12 mouse cellular contexts compared by ENCODE assay signal in genomic region chr11:106573476-106574240, GRCm38 (mm10). TPM values are rescaled to one million over a fixed set of nuclear protein-coding genes. Genes with fewer than 3 reads are reported as not detected.
DNase-seq lines count a peak whose midpoint lies in the region; ATAC-seq lines count a peak whose summit lies in the region.
"Had no signal": no experiment of that assay in that cellular context is flagged by ENCODE, and none has a peak within 500 bp of the region (broad histone marks: within the 10 kb centered on the region; RNA-seq: fewer than 3 reads in every experiment).

No protein-coding gene starts in this region.

- H3K27ac ChIP-seq in hindbrain, embryonic 10.5 days: peak overlapping the region; percentile 54
- no peak overlapping the region for H3K27ac ChIP-seq in hindbrain, embryonic 16.5 days (ENCODE audit: low read depth, low read length)
- peak overlapping the region; percentile 20; the same call in 1 of the 2 replicates for H3K27ac ChIP-seq in midbrain, embryonic 14.5 days (replicated peaks; ENCODE audit: low read depth, low read length)
- no peak overlapping the region for H3K27ac ChIP-seq in midbrain, embryonic 15.5 days
- H3K27ac ChIP-seq in embryonic facial prominence, embryonic 14.5 days (replicated peaks; ENCODE audit: low read depth, low read length): peak overlapping the region; percentile 46; the same call in 1 of the 2 replicates
- peak overlapping the region; percentile 1; the same call in 1 of the 2 replicates for H3K27ac ChIP-seq in stomach, embryonic 14.5 days (ENCODE audit: low read length)
- H3K27ac ChIP-seq in forebrain, embryonic 15.5 days (replicated peaks): no peak overlapping the region
- H3K27ac ChIP-seq: liver, embryonic 13.5 days had no signal

- no peak overlapping the region for H3K4me2 ChIP-seq in hindbrain, embryonic 16.5 days (ENCODE audit: low read length)
- H3K4me2 ChIP-seq in midbrain, embryonic 14.5 days (ENCODE audit: low read length): no peak overlapping the region
- H3K4me2 ChIP-seq in midbrain, embryonic 15.5 days: no peak overlapping the region
- no peak overlapping the region for H3K4me2 ChIP-seq in embryonic facial prominence, embryonic 14.5 days (ENCODE audit: low read depth, low read length)
- H3K4me2 ChIP-seq in stomach, embryonic 14.5 days (replicated peaks; ENCODE audit: low read depth, low read length): no peak overlapping the region
- no peak overlapping the region for H3K4me2 ChIP-seq in forebrain, embryonic 15.5 days (replicated peaks)
- H3K4me2 ChIP-seq: liver, embryonic 13.5 days had no signal

- H3K4me1 ChIP-seq in hindbrain, embryonic 10.5 days (replicated peaks): peaks cover 59% of the 10 kb centered on the region
- peaks cover 25% of the 10 kb centered on the region for H3K4me1 ChIP-seq in hindbrain, embryonic 16.5 days (ENCODE audit: control insufficient read depth, insufficient read depth, low read depth, low read length)
- 0 out of 2 replicates have a peak, but pooled peaks cover 16% of the 10 kb centered on the region for H3K4me1 ChIP-seq in midbrain, embryonic 14.5 days (ENCODE audit: control insufficient read depth, insufficient read depth, low read length)
- peaks cover 23% of the 10 kb centered on the region for H3K4me1 ChIP-seq in midbrain, embryonic 15.5 days
- H3K4me1 ChIP-seq in embryonic facial prominence, embryonic 14.5 days (ENCODE audit: control insufficient read depth, insufficient read depth, low read length): peaks cover 18% of the 10 kb centered on the region
- peaks cover 19% of the 10 kb centered on the region for H3K4me1 ChIP-seq in stomach, embryonic 14.5 days (ENCODE audit: control insufficient read depth, insufficient read depth, low read length)
- H3K4me1 ChIP-seq in forebrain, embryonic 15.5 days: peaks cover 9% of the 10 kb centered on the region; the same call in 1 of the 2 replicates

- H3K36me3 ChIP-seq in hindbrain, embryonic 10.5 days: no peaks in the 10 kb centered on the region
- H3K36me3 ChIP-seq in hindbrain, embryonic 16.5 days (ENCODE audit: control insufficient read depth, insufficient read depth, low read length): no peaks in the 10 kb centered on the region
- no peaks in the 10 kb centered on the region for H3K36me3 ChIP-seq in midbrain, embryonic 14.5 days (ENCODE audit: control insufficient read depth, insufficient read depth, low read length)
- no peaks in the 10 kb centered on the region for H3K36me3 ChIP-seq in midbrain, embryonic 15.5 days (replicated peaks)
- H3K36me3 ChIP-seq in embryonic facial prominence, embryonic 14.5 days (ENCODE audit: control insufficient read depth, insufficient read depth, low read length): no peaks in the 10 kb centered on the region
- no peaks in the 10 kb centered on the region for H3K36me3 ChIP-seq in stomach, embryonic 14.5 days (ENCODE audit: control insufficient read depth, insufficient read depth, low read length)
- H3K36me3 ChIP-seq in forebrain, embryonic 15.5 days: no peaks in the 10 kb centered on the region
- H3K36me3 ChIP-seq: liver, embryonic 13.5 days had no signal

- 71% methylated on average over 9 of the region's 9 CpGs for WGBS in hindbrain, embryonic 10.5 days
- 66% methylated on average over 9 of the region's 9 CpGs for WGBS in hindbrain, embryonic 16.5 days
- WGBS in midbrain, embryonic 14.5 days: 76% methylated on average over 9 of the region's 9 CpGs
- WGBS in midbrain, embryonic 15.5 days: 76% methylated on average over 9 of the region's 9 CpGs
- WGBS in embryonic facial prominence, embryonic 14.5 days: 52% methylated on average over 9 of the region's 9 CpGs
- 43% methylated on average over 9 of the region's 9 CpGs for WGBS in stomach, embryonic 14.5 days
- WGBS in forebrain, embryonic 15.5 days: 68% methylated on average over 9 of the region's 9 CpGs

- H3K9me3 ChIP-seq in hindbrain, embryonic 10.5 days: no peaks in the 10 kb centered on the region
- H3K9me3 ChIP-seq in hindbrain, embryonic 16.5 days (ENCODE audit: control insufficient read depth, low read length): no peaks in the 10 kb centered on the region
- no peaks in the 10 kb centered on the region for H3K9me3 ChIP-seq in midbrain, embryonic 14.5 days (ENCODE audit: control insufficient read depth, low read length)
- no peaks in the 10 kb centered on the region for H3K9me3 ChIP-seq in midbrain, embryonic 15.5 days
- H3K9me3 ChIP-seq in embryonic facial prominence, embryonic 14.5 days (ENCODE audit: control insufficient read depth, low read length): no peaks in the 10 kb centered on the region
- H3K9me3 ChIP-seq in stomach, embryonic 14.5 days (ENCODE audit: control insufficient read depth, low read depth, low read length): no peaks in the 10 kb centered on the region
- H3K9me3 ChIP-seq in forebrain, embryonic 15.5 days: no peaks in the 10 kb centered on the region
- H3K9me3 ChIP-seq: liver, embryonic 13.5 days had no signal

- H3K4me3 ChIP-seq in hindbrain, embryonic 10.5 days: no peak overlapping the region
- no peak overlapping the region for H3K4me3 ChIP-seq in hindbrain, embryonic 16.5 days (ENCODE audit: low read length)
- H3K4me3 ChIP-seq in midbrain, embryonic 14.5 days (replicated peaks; ENCODE audit: low read depth, low read length): no peak overlapping the region
- H3K4me3 ChIP-seq in midbrain, embryonic 15.5 days: no peak overlapping the region
- no peak overlapping the region for H3K4me3 ChIP-seq in embryonic facial prominence, embryonic 14.5 days (ENCODE audit: low read depth, low read length)
- no peak overlapping the region for H3K4me3 ChIP-seq in stomach, embryonic 14.5 days (ENCODE audit: low read depth, low read length)
- H3K4me3 ChIP-seq in forebrain, embryonic 15.5 days: no peak overlapping the region
- H3K4me3 ChIP-seq: liver, embryonic 13.5 days had no signal

- ATAC-seq in hindbrain, embryonic 16.5 days: no peak
- ATAC-seq in midbrain, embryonic 14.5 days (ENCODE audit: low FRiP score, low TSS enrichment): no peak
- no peak for ATAC-seq in midbrain, embryonic 15.5 days (replicated peaks)
- ATAC-seq in embryonic facial prominence, embryonic 14.5 days (ENCODE audit: low read depth): no peak
- ATAC-seq in stomach, embryonic 14.5 days (ENCODE audit: insufficient number of reproducible peaks, insufficient read depth, low FRiP score, low read depth): no peak
- ATAC-seq in forebrain, embryonic 15.5 days (replicated peaks): no peak

- H3K27me3 ChIP-seq in hindbrain, embryonic 10.5 days (ENCODE audit: insufficient read depth, poor library complexity, severe bottlenecking): no peaks in the 10 kb centered on the region
- no peaks in the 10 kb centered on the region for H3K27me3 ChIP-seq in hindbrain, embryonic 16.5 days (replicated peaks; ENCODE audit: control insufficient read depth, insufficient read depth, low read length)
- no peaks in the 10 kb centered on the region for H3K27me3 ChIP-seq in midbrain, embryonic 14.5 days (ENCODE audit: control insufficient read depth, insufficient read depth, low read length)
- no peaks in the 10 kb centered on the region for H3K27me3 ChIP-seq in midbrain, embryonic 15.5 days (replicated peaks)
- no peaks in the 10 kb centered on the region for H3K27me3 ChIP-seq in embryonic facial prominence, embryonic 14.5 days (replicated peaks; ENCODE audit: control insufficient read depth, insufficient read depth, low read length)
- H3K27me3 ChIP-seq in stomach, embryonic 14.5 days (ENCODE audit: control insufficient read depth, insufficient read depth, low read length): no peaks in the 10 kb centered on the region
- no peaks in the 10 kb centered on the region for H3K27me3 ChIP-seq in forebrain, embryonic 15.5 days
- H3K27me3 ChIP-seq: liver, embryonic 13.5 days had no signal

- no peak overlapping the region for H3K9ac ChIP-seq in hindbrain, embryonic 16.5 days (ENCODE audit: low read depth, low read length)
- H3K9ac ChIP-seq in midbrain, embryonic 14.5 days (replicated peaks; ENCODE audit: low read length): no peak overlapping the region
- no peak overlapping the region for H3K9ac ChIP-seq in midbrain, embryonic 15.5 days
- H3K9ac ChIP-seq in embryonic facial prominence, embryonic 14.5 days (ENCODE audit: low read depth, low read length): no peak overlapping the region
- no peak overlapping the region for H3K9ac ChIP-seq in stomach, embryonic 14.5 days (replicated peaks; ENCODE audit: low read depth, low read length)
- H3K9ac ChIP-seq in forebrain, embryonic 15.5 days (replicated peaks): no peak overlapping the region
- H3K9ac ChIP-seq: liver, embryonic 13.5 days had no signal

- DNase-seq in hindbrain, embryonic 10.5 days (ENCODE audit: low spot score): no peak
- no peak for DNase-seq in midbrain, embryonic 14.5 days
- DNase-seq in embryonic facial prominence, embryonic 14.5 days (ENCODE audit: low spot score): no peak
- DNase-seq in cerebellum, postnatal 36 days: no peak
- DNase-seq: cerebellum, adult 11 months; gastrocnemius, postnatal 36 days; kidney, postnatal 14 days; liver, embryonic 13.5 days had no signal

RNA-seq across cellular contexts. Expression of gene Tex2, which starts 39.6 kb away (rescaled TPM):
- polyA plus RNA-seq in hindbrain, embryonic 10.5 days (2016; fragmentation: Nextera tagmentation; extraction: Ambion mirVana): 6.9 and 7.9 TPM in 2 replicates
- polyA plus RNA-seq in hindbrain, embryonic 16.5 days (2015; fragmentation: Nextera tagmentation; extraction: Ambion mirVana): 29.5 and 38.4 TPM in 2 replicates
- polyA plus RNA-seq in midbrain, embryonic 14.5 days (2014; fragmentation: Nextera tagmentation; extraction: Ambion mirVana): 27.3 and 29.1 TPM in 2 replicates
- 31.3 and 32.1 TPM in 2 replicates for polyA plus RNA-seq in midbrain, embryonic 15.5 days (2015; fragmentation: Nextera tagmentation; extraction: Ambion mirVana)
- polyA plus RNA-seq in embryonic facial prominence, embryonic 14.5 days (2014; fragmentation: Nextera tagmentation; extraction: Ambion mirVana): 11.0 and 12.0 TPM in 2 replicates
- 9.8 and 11.7 TPM in 2 replicates for polyA plus RNA-seq in stomach, embryonic 14.5 days (2014; fragmentation: Nextera tagmentation; extraction: Ambion mirVana)
- 14.0 and 15.2 TPM in 2 replicates for polyA plus RNA-seq in forebrain, embryonic 15.5 days (2015; fragmentation: Nextera tagmentation; extraction: Ambion mirVana)

Comparison
In these comparisons a context has a peak if more than half of its experiments do, and no peak if none do; other contexts are left out.
1. H3K27ac ChIP-seq: peak in hindbrain, embryonic 10.5 days (single experiment), midbrain, embryonic 14.5 days (single experiment), embryonic facial prominence, embryonic 14.5 days (single experiment) and stomach, embryonic 14.5 days (single experiment); none in hindbrain, embryonic 16.5 days (single experiment), midbrain, embryonic 15.5 days (single experiment) and forebrain, embryonic 15.5 days (single experiment).